Mouse (Mus musculus): Measurements from ENCODE around the gene Arg1.

DNA sequence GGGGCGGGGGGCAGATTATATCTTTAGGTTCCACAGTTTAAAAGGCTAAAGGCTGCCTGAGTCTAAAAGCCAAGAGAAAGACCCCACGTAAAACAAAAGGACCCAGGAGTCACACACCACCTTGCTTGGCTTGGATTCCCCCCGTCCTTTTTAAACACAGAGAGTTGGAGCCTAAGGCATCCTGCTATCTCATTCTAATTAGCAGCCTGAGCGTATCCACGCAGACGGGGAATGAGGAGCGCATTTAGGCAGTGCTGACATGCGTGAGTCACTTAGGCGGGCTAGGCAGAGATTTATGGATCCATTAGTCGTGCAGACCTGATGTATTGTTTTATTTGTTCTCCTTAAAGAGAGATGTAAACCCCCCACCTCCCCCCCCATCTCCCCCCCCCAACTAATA lies 904 bp downstream of the Arg1 start:
- TF ChIP-seq CTCF (IDR thresholded peaks at IDR 0.05 in 2 of 3, conservative IDR thresholded peaks at IDR 0.05 in 1 of 3; ENCODE audit: control insufficient read depth in 1 of 3, insufficient read depth in 1 of 3, low read depth in 2 of 3, low read length in 3 of 3, poor library complexity in 1 of 3, severe bottlenecking in 1 of 3) (no peak), ZNF384 (IDR thresholded peaks at IDR 0.05; ENCODE audit: low read depth, low read length) (no peak), EP300 (IDR thresholded peaks at IDR 0.05; ENCODE audit: low read depth in 1 of 2, low read length in 2 of 2) (no peak), MAFK (IDR thresholded peaks at IDR 0.05; ENCODE audit: borderline replicate concordance, low read depth, low read length) (no peak), UBTF (IDR thresholded peaks at IDR 0.05; ENCODE audit: borderline replicate concordance, insufficient read depth, low read depth, low read length) (no peak), USF2 (IDR thresholded peaks at IDR 0.05; ENCODE audit: borderline replicate concordance in 1 of 2, insufficient read depth in 1 of 2, low read depth in 1 of 2, low read length in 2 of 2) (no peak), MYC (IDR thresholded peaks at IDR 0.05; ENCODE audit: low read depth, low read length) (no peak)

All from MEL (cell line).